Mouse (Mus musculus) heart, postnatal 0 days (tissue): ENCODE measurements around the gene Aimp2. TPM values are rescaled to one million over a fixed set of nuclear protein-coding genes. Genes with fewer than 3 reads are reported as not detected.

ENCODE experiments used
- ATAC-seq: fragments of 200-750 bp; cut with Nextera tagmentation; 2 replicates; pipeline ENCODE4 v1.8.0; 2017; ENCODE audit warnings: low read depth, moderate number of reproducible peaks, moderate library complexity; ENCODE audit not compliant: insufficient read depth
- DNase-seq: peaks from one replicate; pipeline ENCODE4 v3.0.0-alpha.2; 2016; ENCODE audit warnings: low spot score
- H3K27ac ChIP-seq: fragments of 300-500 bp; sonication (generic); 2 replicates; pipeline ENCODE4 v1.5.1; 2014; ENCODE audit warnings: low read depth, mild to moderate bottlenecking
- H3K27me3 ChIP-seq: fragments of 300-500 bp; sonication (generic); 2 replicates; pipeline ENCODE4 v1.6.1; 2014; ENCODE audit warnings: low read length, mixed read lengths; ENCODE audit not compliant: control insufficient read depth, insufficient read depth
- H3K36me3 ChIP-seq: fragments of 300-500 bp; sonication (generic); replicated peaks from 2 replicates; pipeline ENCODE4 v1.6.1; 2014; ENCODE audit warnings: low read length, mixed read lengths; ENCODE audit not compliant: control insufficient read depth, insufficient read depth
- H3K4me1 ChIP-seq: fragments of 300-500 bp; sonication (generic); 2 replicates; pipeline ENCODE4 v1.6.1; 2014; ENCODE audit warnings: antibody characterized with exemption; ENCODE audit not compliant: control insufficient read depth, insufficient read depth
- H3K4me2 ChIP-seq: fragments of 300-500 bp; sonication (generic); 2 replicates; pipeline ENCODE4 v1.6.1; 2014; ENCODE audit warnings: low read depth, mild to moderate bottlenecking, low read length, moderate library complexity
- H3K4me3 ChIP-seq: fragments of 300-500 bp; sonication (generic); 2 replicates; pipeline ENCODE4 v1.5.1; 2014; ENCODE audit warnings: low read depth, low read length
- H3K9ac ChIP-seq: fragments of 300-500 bp; sonication (generic); replicated peaks from 2 replicates; pipeline ENCODE4 v1.6.1; 2014; ENCODE audit warnings: low read depth, low read length, mixed read lengths
- H3K9me3 ChIP-seq: fragments of 300-500 bp; sonication (generic); replicated peaks from 2 replicates; pipeline ENCODE4 v1.6.1; 2016; ENCODE audit warnings: low read length; ENCODE audit not compliant: control insufficient read depth
- CTCF ChIP-seq: IDR thresholded peaks from 2 replicates; pipeline ENCODE4 v1.5.1; 2016; ENCODE audit warnings: antibody characterized with exemption, control low read depth, low read depth
- EP300 ChIP-seq: IDR thresholded peaks from 2 replicates; pipeline ENCODE4 v1.6.1; 2016; ENCODE audit warnings: antibody characterized with exemption, low read depth
- WGBS: fragments of 180-500 bp; shearing (Covaris S2); extraction: QIAGEN DNeasy Blood & Tissue Kit; methylation state at CpG from one replicate; pipeline ENCODE4 v1.1.7; 2014; 5-methylcytosine and 5-hydroxymethylcytosine counted together
- polyA plus RNA-seq: library from polyadenylated mRNA; unstranded; fragments of >200 nt; fragmentation: Nextera tagmentation; extraction: Ambion mirVana; gene quantifications from 2 replicates; pipeline ENCODE4 v1.2.1, GENCODE M21; 2015
- total RNA-seq: library from RNA; depleted of rRNA; stranded (reverse); fragments of >200 nt; gene quantifications from 2 replicates; pipeline ENCODE4 v1.2.3, GENCODE M21; 2014; ENCODE audit warnings: low replicate concordance

Gene Aimp2
- total and polyA plus RNA-seq, 2 experiments from 2014 or later, result 67.2 to 99.0 TPM

- TF ChIP-seq EP300 (no peak), CTCF (no peak)
- ATAC-seq (no peak), DNase-seq (no peak)
- H3K27me3 ChIP-seq, result no peaks in the 10 kb centered on the region
- H3K27ac ChIP-seq, result no peak overlapping the region
- peaks cover 46% of the 10 kb centered on the region for H3K36me3 ChIP-seq
- no peak overlapping the region for H3K9ac ChIP-seq
- no peaks in the 10 kb centered on the region for H3K4me1 ChIP-seq
- WGBS, result 89% methylated on average over 12 of the region's 12 CpGs
- no peak overlapping the region for H3K4me3 ChIP-seq
- H3K9me3 ChIP-seq, result no peaks in the 10 kb centered on the region
- no peak overlapping the region for H3K4me2 ChIP-seq
Observed at GRCm38 (mm10) chr5:143930656-143931055, 21.0 kb upstream of the Aimp2 start.

- H3K36me3 ChIP-seq, result peaks cover 59% of the 10 kb centered on the region
- H3K4me1 ChIP-seq, result no peaks in the 10 kb centered on the region
- H3K27ac ChIP-seq, result no peak overlapping the region
- no peak overlapping the region for H3K9ac ChIP-seq
- TF ChIP-seq EP300, result no peak
- TF ChIP-seq CTCF, result no peak
- ATAC-seq, result no peak
- no peaks in the 10 kb centered on the region for H3K9me3 ChIP-seq
- H3K4me3 ChIP-seq, result no peak overlapping the region
- H3K4me2 ChIP-seq, result no peak overlapping the region
- WGBS, result 91% methylated on average over 4 of the region's 4 CpGs
- no peaks in the 10 kb centered on the region for H3K27me3 ChIP-seq
- DNase-seq, result no peak
Observed at GRCm38 (mm10) chr5:143929291-143929690, 19.6 kb upstream of the Aimp2 start.

GRCm38 (mm10) chr5:143927875-143928274 is 18.2 kb upstream of the Aimp2 start, which contains the start of gene Gm42421:
Gm42421 (plus strand) TSS chr5:143928175.
- peaks cover 72% of the 10 kb centered on the region for H3K36me3 ChIP-seq
- no peak within 1 kb of the TSS for H3K4me2 ChIP-seq
- H3K9me3 ChIP-seq, result no peaks in the 10 kb centered on the region
- TF ChIP-seq CTCF, result no peak
- TF ChIP-seq EP300, result no peak
- H3K4me1 ChIP-seq, result no peaks in the 10 kb centered on the region
- ATAC-seq, result no peak
- H3K9ac ChIP-seq, result no peak within 1 kb of the TSS
- no peak within 1 kb of the TSS for H3K27ac ChIP-seq
- no peak within 1 kb of the TSS for H3K4me3 ChIP-seq
- WGBS, result 96% methylated on average over 8 of the region's 8 CpGs
- DNase-seq, result no peak
- H3K27me3 ChIP-seq, result no peaks in the 10 kb centered on the region

- Histone ChIP-seq H3K27ac (no peak overlapping the region), H3K4me2 (no peak overlapping the region), H3K4me3 (no peak overlapping the region), H3K9me3 (no peaks in the 10 kb centered on the region), H3K9ac (no peak overlapping the region; the same call in 1 of the 2 replicates), H3K4me1 (no peaks in the 10 kb centered on the region), H3K36me3 (peaks cover 83% of the 10 kb centered on the region), H3K27me3 (no peaks in the 10 kb centered on the region)
- DNase-seq (no peak), ATAC-seq (no peak)
- TF ChIP-seq CTCF (no peak), EP300 (no peak)
- WGBS, result 72% methylated on average over 6 of the region's 6 CpGs
Observed at GRCm38 (mm10) chr5:143924781-143925452, 15.3 kb upstream of the Aimp2 start.

GRCm38 (mm10) chr5:143918120-143918519 is 8.5 kb upstream of the Aimp2 start:
- H3K27me3 ChIP-seq, result no peaks in the 10 kb centered on the region
- DNase-seq (no peak), ATAC-seq (no peak)
- H3K4me3 ChIP-seq, result no peak overlapping the region
- H3K4me1 ChIP-seq, result no peaks in the 10 kb centered on the region
- no peak overlapping the region for H3K27ac ChIP-seq
- no peaks in the 10 kb centered on the region for H3K9me3 ChIP-seq
- WGBS, result 96% methylated on average over 3 of the region's 3 CpGs
- no peak for TF ChIP-seq EP300
- no peak for TF ChIP-seq CTCF
- no peak overlapping the region for H3K4me2 ChIP-seq
- no peak overlapping the region for H3K9ac ChIP-seq
- H3K36me3 ChIP-seq, result peaks cover 67% of the 10 kb centered on the region

- H3K36me3 ChIP-seq, result peaks cover 63% of the 10 kb centered on the region
- no peak overlapping the region for H3K27ac ChIP-seq
- no peak for ATAC-seq
- 46% methylated on average over 5 of the region's 5 CpGs for WGBS
- H3K4me2 ChIP-seq, result no peak overlapping the region
- H3K27me3 ChIP-seq, result no peaks in the 10 kb centered on the region
- DNase-seq, result peak; percentile 59
- no peaks in the 10 kb centered on the region for H3K4me1 ChIP-seq
- H3K4me3 ChIP-seq, result no peak overlapping the region
- H3K9ac ChIP-seq, result no peak overlapping the region
- TF ChIP-seq EP300 (no peak), CTCF (peak; percentile 73)
- no peaks in the 10 kb centered on the region for H3K9me3 ChIP-seq
Observed at GRCm38 (mm10) chr5:143917418-143917817, 7.8 kb upstream of the Aimp2 start.
